Mouse (Mus musculus): Measurements from ENCODE around the gene Ntpcr.

The Ntpcr gene

GRCm38 (mm10) chr8:125729746-125730145 lies at the start of gene Ntpcr:
TSS of gene Ntpcr (plus strand) at chr8:125729963.
- no peak for DNase-seq (ENCODE audit: low read depth, low spot score)

- DNase-seq (ENCODE audit: low read depth, low spot score): no peak
Observed at GRCm38 (mm10) chr8:125680851-125681408, 48.8 kb upstream of the Ntpcr start.

GRCm38 (mm10) chr8:125685216-125685760 lies 44.5 kb upstream of the Ntpcr start:
- no peak for DNase-seq (ENCODE audit: low read depth, low spot score)

- no peak for DNase-seq (ENCODE audit: low read depth, low spot score)
Observed at GRCm38 (mm10) chr8:125686221-125686865, 43.4 kb upstream of the Ntpcr start.

- DNase-seq (ENCODE audit: low read depth, low spot score): no peak
Observed at GRCm38 (mm10) chr8:125690166-125690915, 39.4 kb upstream of the Ntpcr start.

GRCm38 (mm10) chr8:125690961-125691360 lies 38.8 kb upstream of the Ntpcr start:
- no peak for DNase-seq (ENCODE audit: low read depth, low spot score)

GRCm38 (mm10) chr8:125692447-125692846 lies 37.3 kb upstream of the Ntpcr start:
- no peak for DNase-seq (ENCODE audit: low read depth, low spot score)

- DNase-seq (ENCODE audit: low read depth, low spot score): no peak
Observed at GRCm38 (mm10) chr8:125693197-125693596, 36.6 kb upstream of the Ntpcr start.

- DNase-seq (ENCODE audit: low read depth, low spot score): no peak
Observed at GRCm38 (mm10) chr8:125695951-125696350, 33.8 kb upstream of the Ntpcr start.

- no peak for DNase-seq (ENCODE audit: low read depth, low spot score)
Observed at GRCm38 (mm10) chr8:125699391-125700025, 30.3 kb upstream of the Ntpcr start.

- no peak for DNase-seq (ENCODE audit: low read depth, low spot score)
Observed at GRCm38 (mm10) chr8:125700407-125700806, 29.4 kb upstream of the Ntpcr start.

- DNase-seq (ENCODE audit: low read depth, low spot score): no peak
Observed at GRCm38 (mm10) chr8:125702868-125703473, 26.8 kb upstream of the Ntpcr start.

- DNase-seq (ENCODE audit: low read depth, low spot score): no peak
Observed at GRCm38 (mm10) chr8:125704434-125704833, 25.3 kb upstream of the Ntpcr start.

- DNase-seq (ENCODE audit: low read depth, low spot score): no peak
Observed at GRCm38 (mm10) chr8:125705816-125706215, 23.9 kb upstream of the Ntpcr start.

GRCm38 (mm10) chr8:125709171-125709570 lies 20.6 kb upstream of the Ntpcr start:
- DNase-seq (ENCODE audit: low read depth, low spot score): no peak

- no peak for DNase-seq (ENCODE audit: low read depth, low spot score)
Observed at GRCm38 (mm10) chr8:125711514-125711913, 18.2 kb upstream of the Ntpcr start.

GRCm38 (mm10) chr8:125716211-125716610 lies 13.6 kb upstream of the Ntpcr start:
- no peak for DNase-seq (ENCODE audit: low read depth, low spot score)

GRCm38 (mm10) chr8:125716613-125717012 lies 13.2 kb upstream of the Ntpcr start:
- DNase-seq (ENCODE audit: low read depth, low spot score): no peak

- DNase-seq (ENCODE audit: low read depth, low spot score): no peak
Observed at GRCm38 (mm10) chr8:125718914-125719313, 10.8 kb upstream of the Ntpcr start.

- no peak for DNase-seq (ENCODE audit: low read depth, low spot score)
Observed at GRCm38 (mm10) chr8:125722675-125723074, 7.1 kb upstream of the Ntpcr start.

- no peak for DNase-seq (ENCODE audit: low read depth, low spot score)
Observed at GRCm38 (mm10) chr8:125723437-125723836, 6.3 kb upstream of the Ntpcr start.

Measured in embryo, embryonic 11.5 days (tissue).